Mouse (Mus musculus): Measurements from ENCODE around the gene Atxn7.

Gene Atxn7

DNA sequence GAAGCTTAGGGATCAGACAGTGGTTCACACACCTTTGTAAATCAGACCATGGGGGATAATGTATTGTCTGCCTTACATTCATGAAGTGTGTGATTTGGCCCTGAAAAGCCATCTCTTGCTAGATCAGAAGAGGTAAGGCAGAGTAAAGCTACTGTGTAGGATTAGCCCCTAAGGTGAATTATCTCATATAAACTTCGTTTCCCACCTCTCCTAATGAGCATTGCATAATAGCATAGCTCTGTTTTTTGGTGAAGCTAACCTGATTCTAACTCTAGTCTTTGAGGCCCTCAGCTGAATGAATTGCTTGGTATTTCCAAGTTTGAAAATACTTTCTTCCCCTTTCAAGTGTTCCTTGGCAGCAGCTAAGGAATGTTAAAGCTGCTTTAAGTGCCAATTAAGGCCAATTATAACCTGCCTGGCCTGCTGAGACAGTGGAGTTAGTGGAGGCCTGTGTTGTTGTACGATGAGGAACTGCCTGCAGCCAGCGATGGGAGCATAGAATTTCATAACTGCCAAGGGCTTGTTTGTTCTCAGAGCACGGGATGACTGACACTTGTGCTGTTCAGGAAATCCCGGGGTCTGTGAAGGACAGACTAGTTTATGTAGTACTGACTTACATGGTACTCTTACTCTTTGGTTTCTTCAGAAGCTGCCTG, 103.4 kb downstream of the Atxn7 start:
- DNase-seq (ENCODE audit: low read depth): no peak

- DNase-seq (ENCODE audit: low read depth): no peak
Observed at GRCm38 (mm10) chr14:14065142-14065498, 103.9 kb downstream of the Atxn7 start.

DNA sequence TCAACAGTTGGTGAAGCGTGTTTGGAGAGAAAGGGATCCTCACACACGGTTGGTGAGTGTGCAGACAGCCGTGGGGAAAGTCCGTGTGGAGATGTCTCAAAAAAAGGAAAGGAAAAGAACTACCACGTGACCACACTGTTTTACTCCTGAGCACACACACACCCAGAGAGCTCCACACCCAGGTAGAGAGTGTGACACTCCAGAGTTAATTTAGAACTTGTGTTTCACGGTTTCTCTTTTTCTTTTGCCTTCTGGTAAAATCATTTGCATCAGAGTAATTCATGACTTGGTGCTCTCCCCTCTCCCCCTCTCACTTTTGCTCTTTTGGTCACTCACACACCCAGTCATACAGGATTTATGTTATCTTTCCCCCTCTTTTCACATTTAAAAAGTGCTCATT, 105.0 kb downstream of the Atxn7 start:
- DNase-seq (ENCODE audit: low read depth): no peak

- DNase-seq (ENCODE audit: low read depth): peak; percentile 15
Observed at GRCm38 (mm10) chr14:14067648-14068472, 106.6 kb downstream of the Atxn7 start.

DNA sequence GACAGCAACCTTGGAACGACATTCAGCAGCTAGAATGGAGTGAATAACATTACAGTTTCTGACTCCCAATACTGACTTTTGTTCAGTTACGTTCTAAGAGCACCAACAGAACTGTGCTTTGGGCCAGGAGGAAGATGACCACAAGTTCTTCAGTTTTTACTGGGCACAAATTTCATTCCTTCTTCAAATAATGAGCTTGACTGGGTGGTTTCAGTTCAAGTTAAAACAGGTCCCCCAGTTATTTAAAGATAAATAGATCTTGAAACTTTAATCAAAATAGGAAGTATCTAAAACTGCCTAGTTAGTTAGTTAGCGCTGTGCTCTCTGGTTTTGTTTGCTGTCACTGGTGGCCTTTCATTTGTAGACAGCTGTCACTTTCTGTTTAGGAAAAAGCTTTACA, 107.3 kb downstream of the Atxn7 start:
- no peak for DNase-seq (ENCODE audit: low read depth)

DNA sequence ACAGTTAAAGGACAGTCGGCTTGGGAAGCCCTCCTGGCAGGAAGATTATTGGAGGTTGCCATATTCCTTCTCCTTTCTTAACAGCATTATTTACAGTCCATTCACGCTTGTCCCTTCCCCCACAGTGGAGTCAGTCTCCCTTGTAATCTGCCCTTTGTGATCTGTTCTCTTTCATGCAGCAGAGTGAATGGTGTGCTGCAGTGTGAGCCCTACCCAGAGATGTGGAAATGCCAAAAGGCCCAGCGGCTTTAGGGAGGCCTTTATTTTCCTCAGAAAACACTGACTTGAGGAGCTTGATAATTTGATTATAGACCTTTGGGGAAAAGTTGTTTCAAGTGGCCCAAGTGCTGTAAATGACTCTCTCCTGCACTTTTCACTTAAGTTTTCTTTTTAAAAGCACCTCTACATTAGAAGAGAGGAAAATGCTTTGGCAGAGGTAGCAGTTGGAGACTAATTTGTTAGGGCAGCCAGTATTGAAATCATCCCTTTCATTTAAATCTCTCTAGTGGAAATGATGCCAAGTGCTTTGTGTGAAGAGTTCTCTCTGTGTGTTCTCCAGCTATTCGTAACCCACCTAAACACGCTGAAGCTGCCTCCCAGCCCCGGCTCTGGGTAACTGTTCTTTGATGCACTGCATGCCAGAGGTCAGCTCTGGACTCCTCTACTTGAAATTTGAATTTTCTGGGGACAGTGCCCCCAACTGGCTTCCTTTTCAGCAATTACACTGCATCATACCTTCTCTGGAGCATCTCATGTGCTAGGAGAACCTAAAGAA, 109.5 kb downstream of the Atxn7 start:
- DNase-seq (ENCODE audit: low read depth): no peak

DNA sequence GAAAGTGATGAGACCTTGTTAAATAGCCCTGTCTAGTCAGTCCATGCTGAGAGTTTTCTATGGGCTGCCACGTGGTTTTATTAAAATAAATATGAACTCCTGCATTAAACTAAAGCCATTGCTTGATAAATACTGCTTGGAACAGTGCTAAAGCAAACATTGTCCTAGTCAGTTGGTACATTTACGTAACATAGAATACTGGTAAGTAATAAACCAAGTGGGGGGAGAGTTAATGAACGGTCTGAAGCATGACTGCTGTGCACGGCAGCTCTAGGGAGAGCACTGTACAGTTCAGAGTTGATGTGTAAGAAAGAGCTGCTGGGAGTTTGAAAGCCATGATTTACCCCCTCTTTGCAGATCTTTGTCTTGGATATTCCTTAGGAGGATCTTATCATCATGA, 110.2 kb downstream of the Atxn7 start:
- DNase-seq (ENCODE audit: low read depth): peak; percentile 40

DNA sequence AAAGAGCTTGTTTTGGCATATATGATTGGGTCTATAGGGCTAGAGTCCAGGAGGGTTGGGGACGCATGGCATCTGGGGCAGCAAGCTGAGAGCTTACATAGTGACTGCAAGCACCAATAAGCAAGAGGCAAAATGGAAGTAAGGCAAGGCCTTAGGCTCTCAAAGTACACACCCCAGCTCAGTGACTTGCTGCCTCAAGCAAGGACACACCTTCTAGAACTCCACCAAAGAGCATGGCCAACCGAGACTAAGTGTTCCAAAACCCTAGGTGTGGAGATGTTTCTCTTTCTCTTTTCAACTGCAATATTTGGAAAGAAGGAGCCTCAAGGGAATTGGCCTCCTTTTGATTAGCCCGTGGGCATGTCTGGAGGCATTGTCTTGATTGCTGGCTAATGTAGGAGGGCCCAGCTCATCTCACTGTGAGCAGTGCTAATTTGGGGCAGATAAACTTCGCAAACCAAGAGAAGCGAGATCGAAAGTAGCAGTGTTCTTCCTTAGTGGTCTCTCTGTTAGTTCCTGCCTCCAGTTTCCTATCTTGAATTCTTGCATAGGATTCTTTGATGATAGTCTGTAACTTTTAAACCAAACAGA, 119.5 kb downstream of the Atxn7 start:
- DNase-seq (ENCODE audit: low read depth): no peak

- no peak for DNase-seq (ENCODE audit: low read depth)
Observed at GRCm38 (mm10) chr14:14083811-14084210, 122.6 kb downstream of the Atxn7 start.

GRCm38 (mm10) chr14:14086711-14087263, 125.5 kb downstream of the Atxn7 start:
- no peak for DNase-seq (ENCODE audit: low read depth)

DNA sequence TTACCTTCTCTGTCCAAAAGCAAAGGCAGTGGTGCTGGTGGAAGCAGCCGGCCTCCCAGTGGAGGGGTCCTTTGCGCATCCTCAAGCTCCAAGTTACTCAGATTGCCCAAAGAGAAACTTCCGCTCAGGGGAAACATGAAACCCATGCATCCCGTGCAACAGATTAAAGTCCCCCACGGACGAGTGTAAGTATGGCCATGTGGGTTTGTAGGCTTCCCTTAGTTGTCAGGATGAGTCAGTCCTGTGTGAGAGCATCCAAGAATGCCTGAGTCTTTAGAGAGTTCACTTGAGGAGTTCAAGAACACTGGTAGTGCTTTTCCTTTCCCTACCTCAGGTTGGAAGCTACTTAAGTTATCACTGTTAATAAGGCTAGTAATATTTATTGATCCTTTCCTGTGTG, 126.1 kb downstream of the Atxn7 start:
- peak; percentile 11 for DNase-seq (ENCODE audit: low read depth)

DNA sequence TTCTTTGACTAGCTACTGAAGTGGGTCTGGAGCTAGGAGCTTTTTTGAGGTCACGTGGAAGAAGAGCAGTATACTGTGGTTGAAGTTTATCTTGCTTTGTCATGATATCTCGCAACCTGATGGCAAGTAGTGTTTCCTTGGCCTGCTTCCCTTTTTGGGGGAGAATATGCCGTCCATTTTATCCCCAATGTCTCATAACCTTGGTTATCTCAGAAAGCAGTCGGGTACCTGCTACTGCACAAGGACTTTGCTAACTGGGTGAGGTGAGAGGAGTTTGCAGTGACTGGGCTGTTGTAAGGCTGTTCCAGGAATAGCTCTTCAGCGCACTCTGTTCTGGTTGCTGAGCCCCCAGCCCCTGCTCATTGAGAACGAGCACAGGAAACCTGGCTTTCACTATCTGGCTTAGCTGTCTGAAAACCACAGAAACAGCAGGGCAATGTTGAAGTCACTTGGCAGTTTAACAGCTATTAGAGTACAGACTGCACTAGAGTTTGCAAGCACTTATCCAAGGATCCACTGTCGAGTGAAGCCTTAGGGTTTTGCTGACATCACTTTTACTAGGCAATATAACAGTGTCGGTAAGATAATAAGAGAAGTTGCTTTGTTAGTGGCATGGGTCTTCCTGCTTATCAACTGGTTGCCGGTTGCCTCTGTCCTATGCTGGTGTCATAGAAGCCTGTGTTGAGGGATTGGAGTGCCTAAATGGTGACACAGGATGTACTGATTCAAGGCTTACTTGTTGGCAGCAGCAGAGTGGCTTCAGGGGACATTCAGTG, 127.0 kb downstream of the Atxn7 start:
- DNase-seq (ENCODE audit: low read depth): no peak

- DNase-seq (ENCODE audit: low read depth): no peak
Observed at GRCm38 (mm10) chr14:14090571-14090970, 129.3 kb downstream of the Atxn7 start.

DNA sequence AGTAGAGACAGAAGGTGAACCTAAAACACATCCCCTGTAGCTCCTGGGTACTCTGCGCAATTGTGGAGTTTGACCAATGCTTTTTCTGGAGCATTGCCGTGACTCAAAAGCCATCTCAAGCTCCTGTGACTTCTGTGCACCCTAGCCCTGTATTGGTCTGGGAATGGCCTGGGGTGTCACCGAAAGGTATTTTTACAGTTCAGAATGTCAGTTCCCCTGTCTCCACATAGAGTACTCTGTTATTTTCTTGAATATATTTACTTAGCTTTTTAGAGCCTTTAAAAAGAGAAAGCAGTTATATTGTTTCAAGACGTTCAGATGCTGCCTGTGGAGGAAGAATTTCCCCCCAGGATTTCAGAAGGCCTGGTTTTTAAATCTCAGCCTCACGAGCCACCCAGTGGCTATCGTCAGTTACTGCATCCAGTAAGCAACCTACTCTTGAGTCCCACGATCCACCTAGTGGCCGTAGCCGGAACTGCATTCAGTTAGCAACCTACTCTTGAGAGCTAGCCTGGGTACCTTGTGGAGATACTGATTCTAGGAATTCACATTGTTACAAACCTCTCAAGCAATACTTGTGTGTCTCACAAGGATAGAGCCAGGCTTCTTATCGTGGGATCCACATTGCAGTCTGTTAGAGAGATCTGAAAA, 137.2 kb downstream of the Atxn7 start:
- DNase-seq (ENCODE audit: low read depth): peak; percentile 92

DNA sequence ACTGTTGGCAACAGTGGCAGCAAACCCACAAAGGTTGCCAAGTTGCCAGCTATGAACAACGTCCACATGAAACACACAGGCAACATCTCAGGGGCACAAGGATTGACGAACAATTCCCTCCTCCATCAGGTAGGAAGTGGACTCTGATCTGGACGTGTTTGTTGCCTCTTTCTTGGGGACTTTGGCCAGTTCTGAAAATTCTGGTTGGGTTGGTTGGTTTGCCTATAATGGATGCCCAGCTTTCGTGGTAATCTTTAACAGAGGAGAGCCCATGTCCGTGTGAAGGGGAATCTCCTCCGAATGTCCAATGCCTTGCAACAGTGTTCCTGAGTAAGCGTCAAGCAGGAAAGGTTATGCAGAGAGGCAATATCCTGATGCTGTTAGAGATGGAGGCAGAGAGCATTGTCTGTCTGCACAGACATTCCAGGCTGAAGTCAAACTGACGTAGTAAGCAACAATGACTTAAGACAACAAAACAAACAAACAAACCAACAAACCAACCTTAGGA, 139.6 kb downstream of the Atxn7 start:
- no peak for DNase-seq (ENCODE audit: low read depth)

GRCm38 (mm10) chr14:14101296-14101695, 140.1 kb downstream of the Atxn7 start:
- DNase-seq (ENCODE audit: low read depth): no peak

- no peak for DNase-seq (ENCODE audit: low read depth)
Observed at GRCm38 (mm10) chr14:14104213-14104929, 143.1 kb downstream of the Atxn7 start.

DNA sequence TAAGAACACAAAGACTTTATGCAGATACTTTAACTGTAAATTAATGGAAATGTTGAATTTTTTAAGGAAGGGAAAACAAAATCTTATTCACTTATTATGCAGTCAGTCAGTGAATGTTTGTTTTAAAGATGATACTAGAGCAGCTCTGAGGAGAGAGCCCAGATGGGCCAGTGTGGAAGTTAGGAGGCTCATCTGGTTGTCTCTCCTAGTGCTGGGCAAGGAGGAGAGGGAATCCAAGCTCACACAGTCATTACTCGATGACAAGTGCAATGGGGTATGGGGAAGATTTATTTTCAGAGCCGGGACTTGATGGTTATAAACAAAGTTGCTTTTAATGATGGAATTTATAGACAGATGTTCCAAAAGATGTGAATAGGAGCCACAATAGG, 143.7 kb downstream of the Atxn7 start:
- DNase-seq (ENCODE audit: low read depth): no peak

GRCm38 (mm10) chr14:14110710-14111109, 149.5 kb downstream of the Atxn7 start:
- no peak for DNase-seq (ENCODE audit: low read depth)

Data from NIH3T3 (cell line).